Mouse (Mus musculus): ENCODE measurements at regions not wholly inside any gene's neighbourhood (a gene's known extent, or its start where the extent isn't known, plus 50 kb on each side); places are given as distances from the start of the nearest gene placed in this dataset.

GRCm38 (mm10) chr13:6272932-6273331 lies 275.0 kb upstream of the Pitrm1 start:
- Histone ChIP-seq H3K36me3 (ENCODE audit: control insufficient read depth, insufficient read depth) (no peaks in the 10 kb centered on the region), H3K4me2 (ENCODE audit: low read depth) (no peak overlapping the region), H3K79me2 (ENCODE audit: control insufficient read depth, insufficient read depth) (no peaks in the 10 kb centered on the region), H3K4me3 (no peak overlapping the region), H3K27me3 (ENCODE audit: control insufficient read depth, insufficient read depth, insufficient read length) (no peaks in the 10 kb centered on the region), H3ac (ENCODE audit: control insufficient read depth, insufficient read length) (no peak overlapping the region)
- TF ChIP-seq TCF12 (IDR thresholded peaks at IDR 0.05; ENCODE audit: insufficient read depth, poor library complexity, severe bottlenecking) (no peak), MYOD1 (IDR thresholded peaks at IDR 0.05; ENCODE audit: control insufficient read depth in 1 of 3, insufficient read length in 2 of 3, low read depth in 2 of 3) (no peak), POLR2A (IDR thresholded peaks at IDR 0.05; ENCODE audit: insufficient read length, low read depth) (no peak), SRF (IDR thresholded peaks at IDR 0.05; ENCODE audit: control insufficient read depth, insufficient read length, low read depth) (no peak), REST (IDR thresholded peaks at IDR 0.05; ENCODE audit: insufficient read depth, insufficient read length) (no peak), TCF3 (IDR thresholded peaks at IDR 0.05; ENCODE audit: insufficient read length, low read depth) (no peak), E2F4 (IDR thresholded peaks at IDR 0.05; ENCODE audit: insufficient read depth) (no peak), MAX (IDR thresholded peaks at IDR 0.05; ENCODE audit: low read depth) (no peak), USF1 (IDR thresholded peaks at IDR 0.05; ENCODE audit: low read depth) (no peak), CEBPB (IDR thresholded peaks at IDR 0.05; ENCODE audit: insufficient read depth, poor library complexity, severe bottlenecking) (no peak)

GRCm38 (mm10) chr13:6280073-6280472 lies 267.9 kb upstream of the Pitrm1 start:
- Histone ChIP-seq H3ac (ENCODE audit: control insufficient read depth, insufficient read length) (no peak overlapping the region), H3K27me3 (ENCODE audit: control insufficient read depth, insufficient read depth, insufficient read length) (no peaks in the 10 kb centered on the region), H3K36me3 (ENCODE audit: control insufficient read depth, insufficient read depth) (no peaks in the 10 kb centered on the region), H3K4me3 (no peak overlapping the region), H3K4me2 (ENCODE audit: low read depth) (no peak overlapping the region), H3K79me2 (ENCODE audit: control insufficient read depth, insufficient read depth) (no peaks in the 10 kb centered on the region)
- TF ChIP-seq E2F4 (IDR thresholded peaks at IDR 0.05; ENCODE audit: insufficient read depth) (no peak), MYOD1 (IDR thresholded peaks at IDR 0.05; ENCODE audit: control insufficient read depth in 1 of 3, insufficient read length in 2 of 3, low read depth in 2 of 3) (no peak), POLR2A (IDR thresholded peaks at IDR 0.05; ENCODE audit: insufficient read length, low read depth) (no peak)

GRCm38 (mm10) chr13:6288109-6288508 lies 259.8 kb upstream of the Pitrm1 start:
- H3K4me2 ChIP-seq (ENCODE audit: low read depth): no peak overlapping the region
- no peaks in the 10 kb centered on the region for H3K79me2 ChIP-seq (ENCODE audit: control insufficient read depth, insufficient read depth)
- H3K27me3 ChIP-seq (ENCODE audit: control insufficient read depth, insufficient read depth, insufficient read length): no peaks in the 10 kb centered on the region
- no peaks in the 10 kb centered on the region for H3K36me3 ChIP-seq (ENCODE audit: control insufficient read depth, insufficient read depth)
- H3ac ChIP-seq (ENCODE audit: control insufficient read depth, insufficient read length): no peak overlapping the region
- no peak overlapping the region for H3K4me3 ChIP-seq
- TF ChIP-seq MYOG (IDR thresholded peaks at IDR 0.05; ENCODE audit: control insufficient read depth in 1 of 3, insufficient read depth in 1 of 3, insufficient read length in 2 of 3, low read depth in 2 of 3) (no peak), MAX (IDR thresholded peaks at IDR 0.05; ENCODE audit: low read depth) (no peak), SRF (IDR thresholded peaks at IDR 0.05; ENCODE audit: control insufficient read depth, insufficient read length, low read depth) (no peak), REST (IDR thresholded peaks at IDR 0.05; ENCODE audit: insufficient read depth, insufficient read length) (no peak), TCF12 (IDR thresholded peaks at IDR 0.05; ENCODE audit: insufficient read depth, poor library complexity, severe bottlenecking) (no peak), E2F4 (IDR thresholded peaks at IDR 0.05; ENCODE audit: insufficient read depth) (no peak), TCF3 (IDR thresholded peaks at IDR 0.05; ENCODE audit: insufficient read length, low read depth) (no peak), CEBPB (IDR thresholded peaks at IDR 0.05; ENCODE audit: insufficient read depth, poor library complexity, severe bottlenecking) (no peak), USF1 (IDR thresholded peaks at IDR 0.05; ENCODE audit: low read depth) (no peak), POLR2AphosphoS2 (IDR thresholded peaks at IDR 0.05; ENCODE audit: insufficient read length, low read depth) (no peak), POLR2A (IDR thresholded peaks at IDR 0.05; ENCODE audit: insufficient read length, low read depth) (no peak), MYOD1 (IDR thresholded peaks at IDR 0.05; ENCODE audit: control insufficient read depth in 1 of 3, insufficient read length in 2 of 3, low read depth in 2 of 3) (no peak)

- Histone ChIP-seq H3ac (ENCODE audit: control insufficient read depth, insufficient read length) (no peak overlapping the region), H3K4me3 (no peak overlapping the region), H3K27me3 (ENCODE audit: control insufficient read depth, insufficient read depth, insufficient read length) (no peaks in the 10 kb centered on the region), H3K79me2 (ENCODE audit: control insufficient read depth, insufficient read depth) (no peaks in the 10 kb centered on the region), H3K4me2 (ENCODE audit: low read depth) (no peak overlapping the region), H3K36me3 (ENCODE audit: control insufficient read depth, insufficient read depth) (no peaks in the 10 kb centered on the region)
- TF ChIP-seq POLR2A (IDR thresholded peaks at IDR 0.05; ENCODE audit: insufficient read length, low read depth) (no peak), MYOG (IDR thresholded peaks at IDR 0.05; ENCODE audit: control insufficient read depth in 1 of 3, insufficient read depth in 1 of 3, insufficient read length in 2 of 3, low read depth in 2 of 3) (no peak), TCF12 (IDR thresholded peaks at IDR 0.05; ENCODE audit: insufficient read depth, poor library complexity, severe bottlenecking) (no peak), REST (IDR thresholded peaks at IDR 0.05; ENCODE audit: insufficient read depth, insufficient read length) (no peak), SRF (IDR thresholded peaks at IDR 0.05; ENCODE audit: control insufficient read depth, insufficient read length, low read depth) (no peak), TCF3 (IDR thresholded peaks at IDR 0.05; ENCODE audit: insufficient read length, low read depth) (no peak), MAX (IDR thresholded peaks at IDR 0.05; ENCODE audit: low read depth) (no peak), CEBPB (IDR thresholded peaks at IDR 0.05; ENCODE audit: insufficient read depth, poor library complexity, severe bottlenecking) (no peak), MYOD1 (IDR thresholded peaks at IDR 0.05; ENCODE audit: control insufficient read depth in 1 of 3, insufficient read length in 2 of 3, low read depth in 2 of 3) (no peak), POLR2AphosphoS2 (IDR thresholded peaks at IDR 0.05; ENCODE audit: insufficient read length, low read depth) (no peak), USF1 (IDR thresholded peaks at IDR 0.05; ENCODE audit: low read depth) (no peak), E2F4 (IDR thresholded peaks at IDR 0.05; ENCODE audit: insufficient read depth) (no peak)
Observed at GRCm38 (mm10) chr13:6292098-6292497, 255.9 kb upstream of the Pitrm1 start.

GRCm38 (mm10) chr13:6305718-6306117 lies 242.2 kb upstream of the Pitrm1 start:
- no peaks in the 10 kb centered on the region for H3K27me3 ChIP-seq (ENCODE audit: control insufficient read depth, insufficient read depth, insufficient read length)
- H3K79me2 ChIP-seq (ENCODE audit: control insufficient read depth, insufficient read depth): no peaks in the 10 kb centered on the region
- H3K4me3 ChIP-seq: no peak overlapping the region
- no peak overlapping the region for H3K4me2 ChIP-seq (ENCODE audit: low read depth)
- no peaks in the 10 kb centered on the region for H3K36me3 ChIP-seq (ENCODE audit: control insufficient read depth, insufficient read depth)
- TF ChIP-seq E2F4 (IDR thresholded peaks at IDR 0.05; ENCODE audit: insufficient read depth) (no peak), SRF (IDR thresholded peaks at IDR 0.05; ENCODE audit: control insufficient read depth, insufficient read length, low read depth) (no peak), POLR2A (IDR thresholded peaks at IDR 0.05; ENCODE audit: insufficient read length, low read depth) (no peak)
- no peak overlapping the region for H3ac ChIP-seq (ENCODE audit: control insufficient read depth, insufficient read length)

Measured in myocyte (in vitro differentiated cells).